ENCODE assay signal across 8 mouse cellular contexts in genomic region chr11:69682209-69682839, GRCm38 (mm10). TPM values are rescaled to one million over a fixed set of nuclear protein-coding genes. Genes with fewer than 3 reads are reported as not detected.
A peak's percentile ranks its signal among the peaks of the same experiment; 100 is the strongest.
DNase-seq lines count a peak whose midpoint lies in the region; ATAC-seq and TF ChIP-seq lines count a peak whose summit lies in the region.

No protein-coding gene starts in this region.

- intact Hi-C loops in heart, postnatal 25 days (cut with DNase I), result loop anchor here (1.0 to 10.0 kb wide), 4 partner anchors 34 to 235 kb away; partner anchors contain the start of gene Tmem95

- H3K9me3 ChIP-seq in heart, embryonic 15.5 days (replicated peaks), result no peaks in the 10 kb centered on the region
- H3K9me3 ChIP-seq in MEL (replicated peaks; ENCODE audit: insufficient read depth, low read length), result no peaks in the 10 kb centered on the region
- H3K9me3 ChIP-seq in heart, postnatal 0 days (replicated peaks; ENCODE audit: control insufficient read depth, low read length), result no peaks in the 10 kb centered on the region
- H3K9me3 ChIP-seq in midbrain, embryonic 10.5 days (replicated peaks), result no peaks in the 10 kb centered on the region

- WGBS in heart, embryonic 15.5 days, result 20% methylated on average over 24 of the region's 24 CpGs
- WGBS in heart, postnatal 0 days, result 24% methylated on average over 24 of the region's 24 CpGs
- 30% methylated on average over 24 of the region's 24 CpGs for WGBS in midbrain, embryonic 10.5 days

- H3K4me1 ChIP-seq in heart, embryonic 15.5 days (replicated peaks), result peaks cover 55% of the 10 kb centered on the region
- peaks cover 6 to 12% of the 10 kb centered on the region in 2 experiments; a peak in 3 of 4 replicates for H3K4me1 ChIP-seq in MEL (ENCODE audit: control insufficient read depth in 1 of 2, insufficient read depth in 2 of 2, low read length in 2 of 2)
- peaks cover 28% of the 10 kb centered on the region for H3K4me1 ChIP-seq in heart, postnatal 0 days (ENCODE audit: control insufficient read depth, insufficient read depth)
- H3K4me1 ChIP-seq in midbrain, embryonic 10.5 days, result peaks cover 59% of the 10 kb centered on the region

- no peak for TF ChIP-seq POLR2A in MEL (IDR thresholded peaks at IDR 0.05; ENCODE audit: control insufficient read depth in 1 of 2, insufficient read depth in 1 of 2, low read depth in 1 of 2, low read length in 2 of 2, poor library complexity in 1 of 2)

- peak overlapping the region; percentile 95 for H3K27ac ChIP-seq in heart, embryonic 15.5 days
- H3K27ac ChIP-seq in MEL (ENCODE audit: control insufficient read depth, low read depth, low read length), result peak overlapping the region; percentile 84
- peak overlapping the region; percentile 95 for H3K27ac ChIP-seq in heart, postnatal 0 days (ENCODE audit: low read depth)
- peak overlapping the region; percentile 92 for H3K27ac ChIP-seq in midbrain, embryonic 10.5 days (replicated peaks)

- H3K36me3 ChIP-seq in heart, embryonic 15.5 days, result peaks cover 26% of the 10 kb centered on the region
- H3K36me3 ChIP-seq in MEL (ENCODE audit: control insufficient read depth in 1 of 2, insufficient read depth in 2 of 2, low read length in 2 of 2), result peaks cover 13 to 18% of the 10 kb centered on the region in 2 experiments
- H3K36me3 ChIP-seq in heart, postnatal 0 days (replicated peaks; ENCODE audit: control insufficient read depth, insufficient read depth, low read length), result peaks cover 15% of the 10 kb centered on the region
- H3K36me3 ChIP-seq in midbrain, embryonic 10.5 days, result peaks cover 32% of the 10 kb centered on the region

- TF ChIP-seq RAD21 in MEL (IDR thresholded peaks at IDR 0.05; ENCODE audit: low read depth, low read length), result no peak

- ATAC-seq in heart, embryonic 15.5 days (replicated peaks; ENCODE audit: insufficient number of reproducible peaks, insufficient read depth, low FRiP score, low read depth), result no peak
- ATAC-seq in heart, postnatal 0 days (ENCODE audit: insufficient read depth, low read depth), result no peak

- DNase-seq in heart, postnatal 25 days (ENCODE audit: low spot score), result no peak
- DNase-seq in MEL (ENCODE audit: low read depth, low spot score), result no peak
- DNase-seq in heart, postnatal 0 days (ENCODE audit: low spot score), result no peak
- DNase-seq in midbrain, embryonic 10.5 days (ENCODE audit: low spot score), result no peak
- DNase-seq in frontal cortex, postnatal 10 days (ENCODE audit: low spot score in 2 of 2), result no peak
- no peak for DNase-seq in T-cell, adult 2 months (ENCODE audit: low spot score)
- DNase-seq in frontal cortex, postnatal 36 days (ENCODE audit: low spot score in 2 of 2), result no peak

- peaks cover 24% of the 10 kb centered on the region for H3K79me2 ChIP-seq in MEL (ENCODE audit: control insufficient read depth, insufficient read depth, low read length, poor library complexity)

- no peaks in the 10 kb centered on the region for H3K27me3 ChIP-seq in heart, embryonic 15.5 days
- no peaks in the 10 kb centered on the region for H3K27me3 ChIP-seq in MEL (ENCODE audit: control insufficient read depth in 1 of 2, insufficient read depth in 2 of 2, low read length in 2 of 2)
- H3K27me3 ChIP-seq in heart, postnatal 0 days (ENCODE audit: control insufficient read depth, insufficient read depth, low read length), result no peaks in the 10 kb centered on the region
- peaks cover 25% of the 10 kb centered on the region for H3K27me3 ChIP-seq in midbrain, embryonic 10.5 days (ENCODE audit: low read depth, poor library complexity, severe bottlenecking)

- H3K9ac ChIP-seq in heart, embryonic 15.5 days, result peak overlapping the region; percentile 80
- H3K9ac ChIP-seq in MEL (ENCODE audit: control insufficient read depth, low read depth, low read length, poor library complexity, severe bottlenecking), result peak overlapping the region; percentile 85
- peak overlapping the region; percentile 85 for H3K9ac ChIP-seq in heart, postnatal 0 days (replicated peaks; ENCODE audit: low read depth, low read length)

- H3K4me3 ChIP-seq in heart, embryonic 15.5 days, result peak overlapping the region; percentile 79
- H3K4me3 ChIP-seq in MEL (ENCODE audit: control insufficient read depth in 1 of 2, insufficient read depth in 1 of 2, low read depth in 2 of 2, low read length in 2 of 2), result peak overlapping the region; percentile 61 to 69
- peak overlapping the region; percentile 97 for H3K4me3 ChIP-seq in heart, postnatal 0 days (ENCODE audit: low read depth, low read length)
- H3K4me3 ChIP-seq in midbrain, embryonic 10.5 days, result peak overlapping the region; percentile 73

- H3K4me2 ChIP-seq in heart, embryonic 15.5 days, result peak overlapping the region; percentile 89
- peak overlapping the region; percentile 93 for H3K4me2 ChIP-seq in heart, postnatal 0 days (ENCODE audit: low read depth, low read length)

- 0 out of 4 replicates have a peak, but pooled peaks of 1 of the 2 experiments have one; percentile 2 for TF ChIP-seq EP300 in MEL (IDR thresholded peaks at IDR 0.05; ENCODE audit: low read depth in 1 of 2, low read length in 2 of 2)
- TF ChIP-seq EP300 in heart, postnatal 0 days (IDR thresholded peaks at IDR 0.05; ENCODE audit: low read depth), result no peak

- no peak for TF ChIP-seq CTCF in MEL (IDR thresholded peaks at IDR 0.05 in 2 of 3, conservative IDR thresholded peaks at IDR 0.05 in 1 of 3; ENCODE audit: control insufficient read depth in 1 of 3, insufficient read depth in 1 of 3, low read depth in 2 of 3, low read length in 3 of 3, poor library complexity in 1 of 3, severe bottlenecking in 1 of 3)
- TF ChIP-seq CTCF in heart, postnatal 0 days (IDR thresholded peaks at IDR 0.05; ENCODE audit: low read depth), result no peak

TF ChIP-seq in MEL, 35 proteins besides CTCF, POLR2A, EP300 and RAD21 (continues in another document):
- TF ChIP-seq RCOR1 (IDR thresholded peaks at IDR 0.05; ENCODE audit: low read depth, low read length) (peak; percentile 26; the same call in 1 of the 2 replicates), ZC3H11A (IDR thresholded peaks at IDR 0.05; ENCODE audit: low read depth, low read length) (no peak), MAX (IDR thresholded peaks at IDR 0.05; ENCODE audit: low read length) (no peak; the same call in 1 of the 2 replicates), E2F4 (IDR thresholded peaks at IDR 0.05; ENCODE audit: borderline replicate concordance, low read depth, low read length) (no peak), JUND (IDR thresholded peaks at IDR 0.05; ENCODE audit: low read depth, low read length) (no peak)

RNA-seq across cellular contexts. Expression of gene Senp3, which starts 0.4 kb away (rescaled TPM):
- polyA plus RNA-seq in heart, embryonic 15.5 days (2015; fragmentation: Nextera tagmentation; extraction: Ambion mirVana), result 47.1 and 54.8 TPM in 2 replicates
- 10 to 100 TPM; 31.7 to 33.5 TPM for total RNA-seq in heart, postnatal 25 days (2021)
- total RNA-seq in MEL (2012; rRNA removed), result 121 and 147 TPM in 2 replicates
- polyA plus RNA-seq in MEL (2012; ENCODE audit: insufficient read depth in 1 of 2, insufficient read length in 2 of 2, low read depth in 1 of 2, low replicate concordance in 2 of 2, missing spikeins in 1 of 2), result 100 to 1,000 TPM; 171 to 890 TPM
- 39.7 and 92.3 TPM in 2 replicates for total RNA-seq in heart, postnatal 0 days (2014; rRNA removed; ENCODE audit: low replicate concordance)
- 27.4 and 32.6 TPM in 2 replicates for polyA plus RNA-seq in heart, postnatal 0 days (2015; fragmentation: Nextera tagmentation; extraction: Ambion mirVana)
- 112 and 114 TPM in 2 replicates for polyA plus RNA-seq in midbrain, embryonic 10.5 days (2016; fragmentation: Nextera tagmentation; extraction: Ambion mirVana)

RNA-seq across cellular contexts. Expression of gene Tnfsf13, which starts 3.3 kb away (rescaled TPM):
- polyA plus RNA-seq in heart, embryonic 15.5 days (2015; fragmentation: Nextera tagmentation; extraction: Ambion mirVana), result 0.54 and 0.99 TPM in 2 replicates
- 1 to 10 TPM; 1.6 to 2.1 TPM for total RNA-seq in heart, postnatal 25 days (2021)
- total RNA-seq in MEL (2012; rRNA removed), result 0.19 TPM in 1 of 2 replicates, not detected in the other
- polyA plus RNA-seq in MEL (2012; ENCODE audit: insufficient read depth in 1 of 2, insufficient read length in 2 of 2, low read depth in 1 of 2, low replicate concordance in 2 of 2, missing spikeins in 1 of 2), result under 1 TPM in 1 of 2 experiments, not detected in 1; 0.13 TPM
- total RNA-seq in heart, postnatal 0 days (2014; rRNA removed; ENCODE audit: low replicate concordance), result 0.81 TPM in 1 of 2 replicates, not detected in the other
- polyA plus RNA-seq in heart, postnatal 0 days (2015; fragmentation: Nextera tagmentation; extraction: Ambion mirVana), result 0.57 and 0.89 TPM in 2 replicates
- 0.11 and 0.30 TPM in 2 replicates for polyA plus RNA-seq in midbrain, embryonic 10.5 days (2016; fragmentation: Nextera tagmentation; extraction: Ambion mirVana)

RNA-seq across cellular contexts. Expression of gene Eif4a1, which starts 10.1 kb away (rescaled TPM):
- 310 and 340 TPM in 2 replicates for polyA plus RNA-seq in heart, embryonic 15.5 days (2015; fragmentation: Nextera tagmentation; extraction: Ambion mirVana)
- 100 to 1,000 TPM; 201 to 206 TPM for total RNA-seq in heart, postnatal 25 days (2021)
- 1,645 and 1,689 TPM in 2 replicates for total RNA-seq in MEL (2012; rRNA removed)
- 100 to 1,000 TPM; 114 to 634 TPM for polyA plus RNA-seq in MEL (2012; ENCODE audit: insufficient read depth in 1 of 2, insufficient read length in 2 of 2, low read depth in 1 of 2, low replicate concordance in 2 of 2, missing spikeins in 1 of 2)
- total RNA-seq in heart, postnatal 0 days (2014; rRNA removed; ENCODE audit: low replicate concordance), result 573 and 656 TPM in 2 replicates
- 261 and 289 TPM in 2 replicates for polyA plus RNA-seq in heart, postnatal 0 days (2015; fragmentation: Nextera tagmentation; extraction: Ambion mirVana)
- polyA plus RNA-seq in midbrain, embryonic 10.5 days (2016; fragmentation: Nextera tagmentation; extraction: Ambion mirVana), result 710 and 716 TPM in 2 replicates

RNA-seq across cellular contexts. Expression of gene Tnfsf12, which starts 13.3 kb away (rescaled TPM):
- polyA plus RNA-seq in heart, embryonic 15.5 days (2015; fragmentation: Nextera tagmentation; extraction: Ambion mirVana), result 7.3 and 8.9 TPM in 2 replicates
- 10 to 100 TPM; 14.5 to 16.4 TPM for total RNA-seq in heart, postnatal 25 days (2021)
- not detected in 2 replicates for total RNA-seq in MEL (2012; rRNA removed)
- polyA plus RNA-seq in MEL (2012; ENCODE audit: insufficient read depth in 1 of 2, insufficient read length in 2 of 2, low read depth in 1 of 2, low replicate concordance in 2 of 2, missing spikeins in 1 of 2), result under 1 TPM in 1 of 2 experiments, not detected in 1; 0.10 TPM
- total RNA-seq in heart, postnatal 0 days (2014; rRNA removed; ENCODE audit: low replicate concordance), result 8.5 and 9.3 TPM in 2 replicates
- 5.3 and 5.5 TPM in 2 replicates for polyA plus RNA-seq in heart, postnatal 0 days (2015; fragmentation: Nextera tagmentation; extraction: Ambion mirVana)
- 1.2 and 1.4 TPM in 2 replicates for polyA plus RNA-seq in midbrain, embryonic 10.5 days (2016; fragmentation: Nextera tagmentation; extraction: Ambion mirVana)

RNA-seq across cellular contexts. Expression of gene Tnfsfm13, which starts 13.6 kb away (rescaled TPM):
- polyA plus RNA-seq in heart, embryonic 15.5 days (2015; fragmentation: Nextera tagmentation; extraction: Ambion mirVana), result 2.9 and 4.2 TPM in 2 replicates
- 1 to 10 TPM; 3.2 to 4.5 TPM for total RNA-seq in heart, postnatal 25 days (2021)
- not detected in 2 replicates for total RNA-seq in MEL (2012; rRNA removed)
- polyA plus RNA-seq in MEL (2012; ENCODE audit: insufficient read depth in 1 of 2, insufficient read length in 2 of 2, low read depth in 1 of 2, low replicate concordance in 2 of 2, missing spikeins in 1 of 2), result not detected
- total RNA-seq in heart, postnatal 0 days (2014; rRNA removed; ENCODE audit: low replicate concordance), result 0.65 and 1.8 TPM in 2 replicates
- 2.8 and 3.0 TPM in 2 replicates for polyA plus RNA-seq in heart, postnatal 0 days (2015; fragmentation: Nextera tagmentation; extraction: Ambion mirVana)
- 1.0 and 1.3 TPM in 2 replicates for polyA plus RNA-seq in midbrain, embryonic 10.5 days (2016; fragmentation: Nextera tagmentation; extraction: Ambion mirVana)
